Mouse (Mus musculus) heart, postnatal 0 days (tissue): ENCODE measurements at regions not wholly inside any gene's neighbourhood (a gene's known extent, or its start where the extent isn't known, plus 50 kb on each side); places are given as distances from the start of the nearest gene placed in this dataset.

Experiments used
- ATAC-seq: fragments of 200-750 bp; cut with Nextera tagmentation; 2 replicates; pipeline ENCODE4 v1.8.0; 2017; ENCODE audit warnings: low read depth, moderate number of reproducible peaks, moderate library complexity; ENCODE audit not compliant: insufficient read depth
- DNase-seq: peaks from one replicate; pipeline ENCODE4 v3.0.0-alpha.2; 2016; ENCODE audit warnings: low spot score
- H3K27ac ChIP-seq: fragments of 300-500 bp; sonication (generic); 2 replicates; pipeline ENCODE4 v1.5.1; 2014; ENCODE audit warnings: low read depth, mild to moderate bottlenecking
- H3K27me3 ChIP-seq: fragments of 300-500 bp; sonication (generic); 2 replicates; pipeline ENCODE4 v1.6.1; 2014; ENCODE audit warnings: low read length, mixed read lengths; ENCODE audit not compliant: control insufficient read depth, insufficient read depth
- H3K36me3 ChIP-seq: fragments of 300-500 bp; sonication (generic); replicated peaks from 2 replicates; pipeline ENCODE4 v1.6.1; 2014; ENCODE audit warnings: low read length, mixed read lengths; ENCODE audit not compliant: control insufficient read depth, insufficient read depth
- H3K4me1 ChIP-seq: fragments of 300-500 bp; sonication (generic); 2 replicates; pipeline ENCODE4 v1.6.1; 2014; ENCODE audit warnings: antibody characterized with exemption; ENCODE audit not compliant: control insufficient read depth, insufficient read depth
- H3K4me2 ChIP-seq: fragments of 300-500 bp; sonication (generic); 2 replicates; pipeline ENCODE4 v1.6.1; 2014; ENCODE audit warnings: low read depth, mild to moderate bottlenecking, low read length, moderate library complexity
- H3K4me3 ChIP-seq: fragments of 300-500 bp; sonication (generic); 2 replicates; pipeline ENCODE4 v1.5.1; 2014; ENCODE audit warnings: low read depth, low read length
- H3K9ac ChIP-seq: fragments of 300-500 bp; sonication (generic); replicated peaks from 2 replicates; pipeline ENCODE4 v1.6.1; 2014; ENCODE audit warnings: low read depth, low read length, mixed read lengths
- H3K9me3 ChIP-seq: fragments of 300-500 bp; sonication (generic); replicated peaks from 2 replicates; pipeline ENCODE4 v1.6.1; 2016; ENCODE audit warnings: low read length; ENCODE audit not compliant: control insufficient read depth
- CTCF ChIP-seq: IDR thresholded peaks from 2 replicates; pipeline ENCODE4 v1.5.1; 2016; ENCODE audit warnings: antibody characterized with exemption, control low read depth, low read depth
- EP300 ChIP-seq: IDR thresholded peaks from 2 replicates; pipeline ENCODE4 v1.6.1; 2016; ENCODE audit warnings: antibody characterized with exemption, low read depth
- WGBS: fragments of 180-500 bp; shearing (Covaris S2); extraction: QIAGEN DNeasy Blood & Tissue Kit; methylation state at CpG from one replicate; pipeline ENCODE4 v1.1.7; 2014; 5-methylcytosine and 5-hydroxymethylcytosine counted together

- H3K4me1 ChIP-seq = no peaks in the 10 kb centered on the region
- WGBS = 61% methylated on average over 3 of the region's 3 CpGs
- no peaks in the 10 kb centered on the region for H3K27me3 ChIP-seq
- H3K27ac ChIP-seq = no peak overlapping the region
- DNase-seq (no peak), ATAC-seq (no peak)
- 0 out of 2 replicates have a peak, but pooled peaks cover 5% of the 10 kb centered on the region for H3K9me3 ChIP-seq
- H3K36me3 ChIP-seq = no peaks in the 10 kb centered on the region
- no peak overlapping the region for H3K4me2 ChIP-seq
- no peak overlapping the region for H3K9ac ChIP-seq
- no peak overlapping the region for H3K4me3 ChIP-seq
- no peak for TF ChIP-seq CTCF
- TF ChIP-seq EP300 = no peak
These were observed 452.4 kb upstream of the Got2 start for GRCm38 (mm10) chr8:96340702-96341101.

DNA sequence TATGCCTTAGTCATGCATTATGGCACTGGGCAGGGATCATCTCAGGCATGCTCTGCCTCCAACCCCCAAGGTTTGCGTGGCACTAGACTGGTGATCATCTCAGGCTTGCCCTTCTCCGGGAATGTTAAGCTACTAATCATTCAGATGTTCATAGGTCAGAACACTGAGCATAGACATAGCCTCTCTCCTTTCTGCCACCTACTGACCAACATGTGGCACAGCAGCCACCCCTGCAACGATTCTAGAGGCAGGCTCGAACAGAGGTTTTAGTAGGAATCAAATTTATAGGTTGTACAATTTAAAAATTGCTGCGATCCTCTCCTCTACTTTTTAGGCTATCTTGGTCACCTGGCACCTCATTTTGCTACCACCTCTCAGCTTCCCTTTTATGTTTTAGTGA is 430.0 kb upstream of the Got2 start:
- DNase-seq (no peak), ATAC-seq (no peak)
- no peaks in the 10 kb centered on the region for H3K4me1 ChIP-seq
- H3K4me3 ChIP-seq = no peak overlapping the region
- no peak overlapping the region for H3K9ac ChIP-seq
- H3K27me3 ChIP-seq = no peaks in the 10 kb centered on the region
- 60% methylated on average over 5 of the region's 5 CpGs for WGBS
- no peaks in the 10 kb centered on the region for H3K9me3 ChIP-seq
- TF ChIP-seq EP300 (no peak), CTCF (peak; percentile 57)
- H3K4me2 ChIP-seq = no peak overlapping the region
- no peak overlapping the region for H3K27ac ChIP-seq
- H3K36me3 ChIP-seq = no peaks in the 10 kb centered on the region

DNA sequence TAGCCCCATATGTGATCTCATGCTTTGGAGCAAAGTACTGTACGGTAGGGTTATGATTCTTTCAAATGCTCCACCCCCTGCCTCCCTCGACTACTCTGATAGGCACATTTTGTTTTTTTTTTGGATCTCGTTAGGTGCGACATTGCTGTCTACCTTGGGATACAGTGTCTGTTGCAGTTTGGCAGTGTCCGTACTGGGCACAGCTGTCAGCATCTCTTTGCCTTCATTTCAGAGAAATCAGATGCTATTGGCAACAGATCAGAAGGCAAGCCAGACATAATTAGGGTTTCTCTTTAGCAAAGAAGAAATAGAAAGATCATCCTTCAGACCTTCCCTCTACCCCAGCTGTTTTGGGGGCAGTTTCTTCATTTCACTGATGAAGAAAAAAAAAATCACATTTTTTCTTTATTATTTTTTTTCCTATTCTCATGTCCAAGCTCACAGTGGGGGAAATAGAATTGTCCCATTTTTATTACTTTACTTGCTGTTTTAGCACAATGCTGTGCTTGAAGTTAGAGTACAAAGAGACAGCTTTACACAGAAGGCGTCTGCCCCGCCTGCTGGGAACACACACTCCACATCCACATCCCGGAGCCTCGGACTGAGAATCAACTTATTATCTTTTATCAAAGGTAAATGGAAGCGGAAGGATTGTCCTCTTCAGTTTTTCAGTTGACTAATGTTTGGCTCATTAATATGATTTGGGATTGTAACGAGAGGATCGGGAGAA is 420.8 kb upstream of the Got2 start:
- no peaks in the 10 kb centered on the region for H3K4me1 ChIP-seq
- no peaks in the 10 kb centered on the region for H3K9me3 ChIP-seq
- no peaks in the 10 kb centered on the region for H3K27me3 ChIP-seq
- no peak overlapping the region for H3K9ac ChIP-seq
- no peak overlapping the region for H3K27ac ChIP-seq
- H3K4me3 ChIP-seq = no peak overlapping the region
- ATAC-seq (no peak), DNase-seq (no peak)
- WGBS = 74% methylated on average over 12 of the region's 12 CpGs
- H3K4me2 ChIP-seq = no peak overlapping the region
- TF ChIP-seq CTCF = no peak
- no peak for TF ChIP-seq EP300
- no peaks in the 10 kb centered on the region for H3K36me3 ChIP-seq

DNA sequence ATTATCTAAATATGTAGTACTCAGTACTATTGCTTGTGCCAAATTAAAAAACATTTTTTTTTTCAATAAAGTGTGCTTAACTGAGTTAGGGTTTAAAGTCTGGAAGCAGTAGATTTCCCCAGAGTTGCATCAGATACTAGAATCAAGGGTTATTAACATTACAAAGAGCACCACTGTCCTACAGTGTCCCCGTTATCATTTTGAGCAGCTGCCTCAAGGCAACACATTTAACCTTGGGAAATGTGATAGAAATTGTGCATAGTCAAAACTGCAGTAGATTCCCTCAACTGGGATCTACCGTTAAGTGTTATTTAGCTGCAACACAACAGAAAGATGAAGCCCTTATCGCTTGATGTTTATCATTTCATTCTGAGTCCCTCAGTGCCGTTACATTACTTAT is 408.3 kb upstream of the Got2 start:
- no peak overlapping the region for H3K9ac ChIP-seq
- no peak for ATAC-seq
- no peak overlapping the region for H3K4me2 ChIP-seq
- DNase-seq = no peak
- H3K36me3 ChIP-seq = no peaks in the 10 kb centered on the region
- H3K27me3 ChIP-seq = no peaks in the 10 kb centered on the region
- no peaks in the 10 kb centered on the region for H3K4me1 ChIP-seq
- no peak for TF ChIP-seq CTCF
- TF ChIP-seq EP300 = no peak
- H3K4me3 ChIP-seq = no peak overlapping the region
- no peaks in the 10 kb centered on the region for H3K9me3 ChIP-seq
- WGBS = 80% methylated on average over 4 of the region's 4 CpGs
- no peak overlapping the region for H3K27ac ChIP-seq

DNA sequence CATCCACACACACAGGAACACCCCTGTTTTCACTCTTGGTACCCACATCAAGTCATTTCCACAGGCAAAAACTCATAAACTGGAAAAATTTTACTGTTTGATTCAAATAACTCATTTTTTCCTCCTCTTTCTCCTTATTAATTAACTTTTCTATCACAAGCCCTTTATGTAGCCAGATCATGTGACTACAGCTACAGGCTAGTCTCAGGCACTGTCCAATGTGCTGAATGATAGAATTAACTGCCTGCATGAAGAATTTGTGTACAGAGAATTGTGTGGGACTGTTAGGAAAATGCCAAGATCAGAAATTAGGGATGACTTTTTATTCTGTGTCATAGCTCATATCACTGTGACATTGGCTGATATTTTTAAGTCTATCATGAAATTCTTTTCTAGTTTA is 402.4 kb upstream of the Got2 start:
- H3K4me3 ChIP-seq = no peak overlapping the region
- no peak overlapping the region for H3K27ac ChIP-seq
- H3K4me1 ChIP-seq = no peaks in the 10 kb centered on the region
- H3K27me3 ChIP-seq = no peaks in the 10 kb centered on the region
- H3K36me3 ChIP-seq = no peaks in the 10 kb centered on the region
- no peak for TF ChIP-seq CTCF
- TF ChIP-seq EP300 = no peak
- ATAC-seq (no peak), DNase-seq (no peak)
- no peak overlapping the region for H3K9ac ChIP-seq
- H3K9me3 ChIP-seq = no peaks in the 10 kb centered on the region
- no peak overlapping the region for H3K4me2 ChIP-seq

- Histone ChIP-seq H3K9me3 (no peaks in the 10 kb centered on the region), H3K27ac (no peak overlapping the region), H3K27me3 (no peaks in the 10 kb centered on the region), H3K4me1 (no peaks in the 10 kb centered on the region), H3K4me3 (no peak overlapping the region), H3K9ac (no peak overlapping the region), H3K4me2 (no peak overlapping the region), H3K36me3 (no peaks in the 10 kb centered on the region)
- no peak for TF ChIP-seq CTCF
- TF ChIP-seq EP300 = no peak
- 68% methylated on average over 3 of the region's 3 CpGs for WGBS
- ATAC-seq (no peak), DNase-seq (no peak)
These were observed 401.2 kb upstream of the Got2 start for GRCm38 (mm10) chr8:96289519-96289918.
